Mouse (Mus musculus): ENCODE measurements around the gene Acta2.

GRCm38 (mm10) chr19:34288696-34289095 is 33.3 kb upstream of the Acta2 start:
- TF ChIP-seq POLR2A (IDR thresholded peaks at IDR 0.05; ENCODE audit: insufficient read depth, low read depth, low read length) (no peak), CTCF (IDR thresholded peaks at IDR 0.05; ENCODE audit: insufficient read depth, low read depth, low read length) (no peak)

Measured in olfactory bulb, adult 2 months (tissue).